Mouse (Mus musculus) kidney, postnatal 10 days (tissue): ENCODE measurements around the gene Dapl1.

Source experiments
- DNase-seq: peaks from one replicate; pipeline ENCODE4 v3.0.0; 2021; ENCODE audit warnings: mixed read lengths

Gene Dapl1

GRCm38 (mm10) chr2:59474336-59474735 is 10.1 kb upstream of the Dapl1 start:
- DNase-seq: no peak

GRCm38 (mm10) chr2:59485080-59485479 is 627 bp downstream of the Dapl1 start:
- no peak for DNase-seq

- DNase-seq: no peak
Observed at GRCm38 (mm10) chr2:59485657-59486056, 1.2 kb downstream of the Dapl1 start.

GRCm38 (mm10) chr2:59486196-59486845 is 1.9 kb downstream of the Dapl1 start:
- DNase-seq: no peak

- DNase-seq: no peak
Observed at GRCm38 (mm10) chr2:59488235-59488634, 3.8 kb downstream of the Dapl1 start.

- no peak for DNase-seq
Observed at GRCm38 (mm10) chr2:59490353-59490752, 5.9 kb downstream of the Dapl1 start.

GRCm38 (mm10) chr2:59493445-59494085 is 9.1 kb downstream of the Dapl1 start:
- no peak for DNase-seq

- no peak for DNase-seq
Observed at GRCm38 (mm10) chr2:59499146-59499545, 14.7 kb downstream of the Dapl1 start.

- no peak for DNase-seq
Observed at GRCm38 (mm10) chr2:59499717-59500116, 15.3 kb downstream of the Dapl1 start.

- no peak for DNase-seq
Observed at GRCm38 (mm10) chr2:59509061-59509460, 24.6 kb downstream of the Dapl1 start.

- DNase-seq: peak; percentile 32
Observed at GRCm38 (mm10) chr2:59510416-59510815, 26.0 kb downstream of the Dapl1 start.

- DNase-seq: no peak
Observed at GRCm38 (mm10) chr2:59510882-59511281, 26.4 kb downstream of the Dapl1 start.

GRCm38 (mm10) chr2:59520663-59521062 is 36.2 kb downstream of the Dapl1 start:
- DNase-seq: no peak

- DNase-seq: peak; percentile 90
Observed at GRCm38 (mm10) chr2:59522079-59522684, 37.7 kb downstream of the Dapl1 start.

GRCm38 (mm10) chr2:59523526-59523925 is 39.1 kb downstream of the Dapl1 start:
- DNase-seq: no peak

GRCm38 (mm10) chr2:59526893-59527292 is 42.4 kb downstream of the Dapl1 start:
- DNase-seq: no peak

- peak; percentile 42 for DNase-seq
Observed at GRCm38 (mm10) chr2:59529574-59530080, 45.2 kb downstream of the Dapl1 start.

- no peak for DNase-seq
Observed at GRCm38 (mm10) chr2:59530811-59531210, 46.4 kb downstream of the Dapl1 start.

- no peak for DNase-seq
Observed at GRCm38 (mm10) chr2:59532999-59533398, 48.5 kb downstream of the Dapl1 start.

GRCm38 (mm10) chr2:59533504-59533903 is 49.1 kb downstream of the Dapl1 start:
- DNase-seq: no peak

GRCm38 (mm10) chr2:59533971-59534748 is 49.7 kb downstream of the Dapl1 start:
- no peak for DNase-seq

GRCm38 (mm10) chr2:59536958-59537357 is 52.5 kb downstream of the Dapl1 start:
- DNase-seq: no peak

- no peak for DNase-seq
Observed at GRCm38 (mm10) chr2:59538031-59538430, 53.6 kb downstream of the Dapl1 start.
